Mouse (Mus musculus) stomach, postnatal 0 days (tissue): ENCODE results near the gene Sik1. TPM values are rescaled to one million over a fixed set of nuclear protein-coding genes. Genes with fewer than 3 reads are reported as not detected.

Experiments
- ATAC-seq: fragments of 200-750 bp; cut with Nextera tagmentation; 2 replicates; pipeline ENCODE4 v1.8.0; 2017; ENCODE audit not compliant: low FRiP score, low TSS enrichment
- DNase-seq: peaks from one replicate; pipeline ENCODE4 v3.0.0-alpha.2; 2016; ENCODE audit warnings: low spot score
- H3K27ac ChIP-seq: fragments of 300-500 bp; sonication (generic); replicated peaks from 2 replicates; pipeline ENCODE4 v1.5.1; 2014; ENCODE audit warnings: mild to moderate bottlenecking, control low read depth
- H3K27me3 ChIP-seq: fragments of 300-500 bp; sonication (generic); 2 replicates; pipeline ENCODE4 v1.6.1; 2014; ENCODE audit warnings: low read length; ENCODE audit not compliant: control insufficient read depth, insufficient read depth
- H3K36me3 ChIP-seq: fragments of 300-500 bp; sonication (generic); 2 replicates; pipeline ENCODE4 v1.6.1; 2014; ENCODE audit warnings: low read length, mixed read lengths; ENCODE audit not compliant: control insufficient read depth, insufficient read depth
- H3K4me1 ChIP-seq: fragments of 300-500 bp; sonication (generic); replicated peaks from 2 replicates; pipeline ENCODE4 v1.6.1; 2014; ENCODE audit warnings: antibody characterized with exemption; ENCODE audit not compliant: control insufficient read depth, insufficient read depth
- H3K4me2 ChIP-seq: fragments of 300-500 bp; sonication (generic); replicated peaks from 2 replicates; pipeline ENCODE4 v1.6.1; 2014; ENCODE audit warnings: low read depth, mild to moderate bottlenecking, control low read depth, moderate library complexity
- H3K4me3 ChIP-seq: fragments of 300-500 bp; sonication (generic); 2 replicates; pipeline ENCODE4 v1.5.1; 2014; ENCODE audit warnings: low read depth, low read length, control low read depth
- H3K9ac ChIP-seq: fragments of 300-500 bp; sonication (generic); 2 replicates; pipeline ENCODE4 v1.6.1; 2014; ENCODE audit warnings: mild to moderate bottlenecking, low read length, control low read depth, mixed read lengths
- H3K9me3 ChIP-seq: fragments of 300-500 bp; sonication (generic); 2 replicates; pipeline ENCODE4 v1.6.1; 2016; ENCODE audit warnings: low read length; ENCODE audit not compliant: control insufficient read depth
- CTCF ChIP-seq: IDR thresholded peaks from 2 replicates; pipeline ENCODE4 v1.5.1; 2016; ENCODE audit warnings: antibody characterized with exemption, low read depth, mild to moderate bottlenecking, moderate library complexity
- EP300 ChIP-seq: optimal IDR thresholded peaks from 2 replicates; pipeline ENCODE3; 2016; ENCODE audit warnings: antibody characterized with exemption
- WGBS: fragments of 180-500 bp; shearing (Covaris S2); extraction: QIAGEN DNeasy Blood & Tissue Kit; methylation state at CpG from one replicate; pipeline ENCODE4 v1.1.7; 2014; 5-methylcytosine and 5-hydroxymethylcytosine counted together
- polyA plus RNA-seq: library from polyadenylated mRNA; unstranded; fragments of >200 nt; fragmentation: Nextera tagmentation; extraction: Ambion mirVana; gene quantifications from 2 replicates; pipeline ENCODE4 v1.2.1, GENCODE M21; 2015

Sik1 gene
- polyA plus RNA-seq, 1 experiment from 2014 or later = 18.2 TPM

DNA sequence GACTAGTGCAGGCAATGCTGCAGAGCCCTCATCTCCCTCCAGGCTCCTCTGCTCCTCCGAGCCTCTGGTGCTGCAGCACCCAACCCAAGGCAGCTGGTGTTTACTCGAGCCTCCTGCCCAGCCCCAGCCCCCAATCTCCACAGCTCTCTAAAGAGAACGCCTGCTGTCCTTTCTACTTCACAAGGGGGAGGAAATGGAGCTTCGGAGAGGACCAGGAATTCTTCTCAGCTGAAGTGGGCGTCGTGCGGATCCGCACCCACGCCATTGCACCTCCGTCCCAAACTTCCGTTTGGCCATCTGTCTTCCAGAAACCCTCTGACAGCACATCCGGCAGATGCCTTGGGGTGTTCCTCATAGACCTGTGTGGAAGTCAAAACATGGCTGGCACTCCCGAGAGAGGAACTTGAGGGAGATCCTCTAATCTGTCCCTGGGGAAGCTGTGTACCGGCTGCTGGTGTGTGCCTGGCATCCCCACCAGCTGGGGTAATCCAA is 22.1 kb upstream of the Sik1 start:
- peak overlapping the region; percentile 30; the same call in 1 of the 2 replicates for H3K27ac ChIP-seq
- ATAC-seq = no peak

DNA sequence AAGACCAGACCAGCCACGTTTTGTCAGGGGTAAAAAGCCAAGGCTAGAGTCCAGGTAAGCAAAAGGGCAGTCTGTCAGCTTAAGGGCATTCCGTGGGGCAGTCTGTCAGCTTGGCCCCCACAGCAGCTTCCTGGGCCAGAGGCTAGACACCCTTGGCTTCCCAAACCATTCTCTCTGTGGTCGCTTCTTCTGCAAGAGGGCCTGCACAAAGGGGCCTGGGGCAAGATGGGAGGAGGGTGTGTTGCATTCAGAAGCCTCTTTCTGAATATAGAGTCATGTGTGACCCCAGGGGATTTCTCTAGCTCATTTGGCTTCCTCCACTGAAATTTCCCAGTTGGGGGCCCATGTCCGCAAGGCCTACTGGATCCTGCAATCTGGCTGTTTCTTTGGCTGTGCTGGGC is 21.6 kb upstream of the Sik1 start:
- ATAC-seq (no peak), DNase-seq (no peak)
- Histone ChIP-seq H3K9me3 (no peaks in the 10 kb centered on the region), H3K9ac (peak overlapping the region; percentile 45; the same call in 1 of the 2 replicates), H3K36me3 (no peaks in the 10 kb centered on the region), H3K4me2 (no peak overlapping the region), H3K27me3 (no peaks in the 10 kb centered on the region), H3K27ac (peak overlapping the region; percentile 30; the same call in 1 of the 2 replicates), H3K4me3 (no peak overlapping the region), H3K4me1 (peaks cover 6% of the 10 kb centered on the region)
- TF ChIP-seq EP300 (no peak), CTCF (no peak)
- WGBS = 53% methylated on average over 4 of the region's 4 CpGs

More for the DNA sequence above, 22.1 kb upstream of the Sik1 start:
- Histone ChIP-seq H3K36me3 (no peaks in the 10 kb centered on the region), H3K4me3 (no peak overlapping the region), H3K4me2 (no peak overlapping the region), H3K9ac (peak overlapping the region; percentile 45), H3K4me1 (peaks cover 6% of the 10 kb centered on the region), H3K9me3 (no peaks in the 10 kb centered on the region), H3K27me3 (no peaks in the 10 kb centered on the region)
- 32% methylated on average over 14 of the region's 14 CpGs for WGBS
- no peak for DNase-seq
- TF ChIP-seq CTCF (no peak), EP300 (no peak)

DNA sequence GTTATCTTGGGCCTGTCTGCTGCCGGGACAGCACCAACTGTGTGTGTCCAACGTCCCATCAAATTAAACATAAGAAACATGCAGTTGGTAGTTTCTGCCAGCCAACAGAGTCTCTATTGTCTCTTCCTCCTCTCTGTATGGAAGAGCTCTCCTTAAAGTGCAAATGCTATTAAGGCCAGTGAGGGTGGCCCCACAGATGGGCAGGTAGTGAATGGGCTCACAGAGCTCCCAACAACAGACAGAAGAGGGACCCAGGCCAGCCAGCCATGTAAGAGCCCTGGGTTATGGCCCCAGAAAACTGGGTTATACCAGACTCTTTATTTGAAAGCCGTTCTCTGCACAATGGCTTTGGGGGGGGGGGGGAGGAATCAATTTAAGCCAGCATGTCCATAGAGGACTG is 21.2 kb upstream of the Sik1 start:
- H3K4me1 ChIP-seq = peaks cover 6% of the 10 kb centered on the region
- ATAC-seq = no peak

DNA sequence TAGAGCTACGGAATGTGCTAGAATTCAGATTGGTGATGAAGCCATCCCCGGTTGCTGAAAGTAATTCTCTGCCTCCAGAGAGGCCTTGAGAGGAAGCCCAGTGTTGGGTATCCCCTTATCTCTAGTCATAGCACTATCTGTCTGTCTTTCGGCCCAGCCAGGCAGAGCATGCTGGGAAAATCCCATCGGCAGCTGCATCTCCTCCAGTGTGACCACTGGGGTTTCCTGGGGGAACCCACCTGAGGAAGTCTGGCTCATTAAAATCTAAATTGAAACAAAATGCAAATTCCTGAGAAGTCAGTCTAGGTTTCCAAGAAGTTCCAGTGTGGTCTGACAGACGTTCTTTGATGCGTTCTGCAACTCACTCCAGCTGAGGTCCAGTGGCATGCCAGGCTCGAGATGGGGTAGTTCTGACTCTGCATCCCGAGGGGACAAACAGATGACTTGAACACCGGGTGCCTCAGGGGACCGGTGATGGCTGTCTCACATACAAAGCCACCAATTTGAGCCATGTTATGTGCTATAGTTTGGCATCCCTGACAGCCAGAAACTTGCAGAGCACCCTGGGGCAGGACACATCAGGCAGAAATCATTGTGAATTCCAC is 19.8 kb upstream of the Sik1 start:
- H3K4me3 ChIP-seq = no peak overlapping the region
- H3K9me3 ChIP-seq = no peaks in the 10 kb centered on the region
- no peaks in the 10 kb centered on the region for H3K36me3 ChIP-seq
- TF ChIP-seq CTCF = no peak
- no peak for TF ChIP-seq EP300
- H3K9ac ChIP-seq = no peak overlapping the region
- DNase-seq (no peak), ATAC-seq (no peak)
- WGBS = 86% methylated on average over 10 of the region's 10 CpGs
- H3K4me2 ChIP-seq = no peak overlapping the region
- peaks cover 9% of the 10 kb centered on the region for H3K4me1 ChIP-seq
- H3K27me3 ChIP-seq = no peaks in the 10 kb centered on the region
- no peak overlapping the region for H3K27ac ChIP-seq

More for the DNA sequence above, 21.2 kb upstream of the Sik1 start:
- Histone ChIP-seq H3K27ac (no peak overlapping the region), H3K36me3 (no peaks in the 10 kb centered on the region), H3K9me3 (no peaks in the 10 kb centered on the region), H3K27me3 (no peaks in the 10 kb centered on the region), H3K4me2 (no peak overlapping the region), H3K4me3 (no peak overlapping the region), H3K9ac (no peak overlapping the region)
- DNase-seq = no peak
- WGBS = 74% methylated on average over 3 of the region's 3 CpGs
- TF ChIP-seq CTCF (no peak), EP300 (no peak)

DNA sequence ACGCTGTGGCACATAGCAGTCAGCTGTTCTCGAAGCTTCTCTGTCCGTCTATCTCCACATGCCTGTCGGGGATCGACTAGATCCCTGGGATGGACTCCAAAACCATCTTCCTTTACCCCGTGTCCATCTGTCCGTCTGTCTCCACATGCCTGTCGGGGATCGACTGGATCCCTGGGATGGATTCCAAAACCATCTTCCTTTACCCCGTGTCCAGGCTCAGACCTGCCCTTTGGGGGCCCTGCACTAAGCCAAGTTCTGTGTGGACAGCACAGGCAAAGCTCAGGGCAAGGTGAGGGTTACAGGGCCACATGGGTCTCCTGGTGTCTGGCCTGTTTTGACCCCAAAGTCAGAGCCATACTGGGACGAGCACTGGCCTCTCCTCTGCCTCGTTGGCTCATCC is 19.1 kb upstream of the Sik1 start:
- WGBS = 81% methylated on average over 12 of the region's 12 CpGs

DNA sequence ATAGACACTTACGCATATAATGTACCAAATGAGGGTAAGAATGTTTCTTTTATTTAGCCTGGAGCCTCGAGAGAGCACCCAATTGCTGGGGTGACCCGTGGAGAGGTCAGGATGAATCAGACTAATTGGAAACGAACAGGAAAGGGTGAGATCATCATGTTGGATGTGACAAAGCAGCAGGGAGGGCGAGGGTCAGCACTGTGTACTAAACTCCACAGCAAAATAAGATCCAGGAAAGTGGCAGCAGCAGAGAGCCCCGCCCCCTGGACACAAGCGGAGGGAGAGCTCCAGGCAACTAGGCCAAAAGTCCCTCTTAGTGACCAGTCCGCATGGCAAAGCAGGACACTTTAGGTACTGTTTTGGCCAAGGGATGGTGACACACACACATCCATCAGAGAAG is 18.4 kb upstream of the Sik1 start:
- Histone ChIP-seq H3K9ac (no peak overlapping the region), H3K9me3 (no peaks in the 10 kb centered on the region), H3K36me3 (no peaks in the 10 kb centered on the region), H3K4me3 (no peak overlapping the region), H3K4me2 (no peak overlapping the region), H3K27ac (no peak overlapping the region), H3K4me1 (peaks cover 10% of the 10 kb centered on the region), H3K27me3 (no peaks in the 10 kb centered on the region)
- DNase-seq (peak; percentile 62), ATAC-seq (peak; percentile 69)
- no peak for TF ChIP-seq CTCF
- TF ChIP-seq EP300 = no peak
- WGBS = 34% methylated on average over 8 of the region's 8 CpGs

More for the DNA sequence above, 19.1 kb upstream of the Sik1 start:
- peaks cover 10% of the 10 kb centered on the region for H3K4me1 ChIP-seq
- no peak overlapping the region for H3K4me3 ChIP-seq
- no peaks in the 10 kb centered on the region for H3K27me3 ChIP-seq
- ATAC-seq (no peak), DNase-seq (no peak)
- H3K9ac ChIP-seq = no peak overlapping the region
- no peak overlapping the region for H3K27ac ChIP-seq
- H3K9me3 ChIP-seq = no peaks in the 10 kb centered on the region
- H3K4me2 ChIP-seq = no peak overlapping the region
- no peak for TF ChIP-seq EP300
- no peak for TF ChIP-seq CTCF
- H3K36me3 ChIP-seq = no peaks in the 10 kb centered on the region
